12 mouse cellular contexts compared by ENCODE assay signal in the genomic region with DNA sequence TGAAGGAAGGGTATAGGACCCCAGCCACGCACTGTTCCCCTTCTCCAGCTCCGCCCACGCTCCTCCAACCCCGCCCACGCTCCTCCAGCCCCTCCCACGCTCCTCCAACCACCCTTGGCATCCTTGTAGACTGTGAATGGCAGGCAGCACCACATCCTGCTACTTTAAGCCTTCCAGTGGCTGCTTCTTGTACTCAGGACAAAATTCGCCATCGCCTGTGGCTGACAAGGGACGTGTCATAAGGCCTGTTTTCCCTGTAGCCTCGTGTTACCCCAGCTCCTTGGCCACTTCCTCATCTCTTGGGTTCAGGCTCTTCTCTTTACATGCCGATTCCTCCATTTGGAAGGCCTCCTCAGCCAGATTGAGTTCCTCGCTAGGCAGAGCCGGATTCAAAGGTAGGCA. TPM values are rescaled to one million over a fixed set of nuclear protein-coding genes. Genes with fewer than 3 reads are reported as not detected.
DNase-seq lines count a peak whose midpoint lies in the region; ATAC-seq lines count a peak whose summit lies in the region.
"Had no signal": no experiment of that assay in that cellular context is flagged by ENCODE, and none has a peak within 500 bp of the region (broad histone marks: within the 10 kb centered on the region; RNA-seq: fewer than 3 reads in every experiment).

No protein-coding gene starts in this region.

- H3K9me3 ChIP-seq in liver, embryonic 12.5 days (replicated peaks) = no peaks in the 10 kb centered on the region
- H3K9me3 ChIP-seq in liver, embryonic 11.5 days (ENCODE audit: control insufficient read depth, low read length) = no peaks in the 10 kb centered on the region
- no peaks in the 10 kb centered on the region for H3K9me3 ChIP-seq in lung, embryonic 16.5 days (ENCODE audit: control insufficient read depth, low read length)
- H3K9me3 ChIP-seq: embryonic facial prominence, embryonic 12.5 days; hindbrain, embryonic 12.5 days; midbrain, embryonic 15.5 days had no signal

- H3K4me1 ChIP-seq in liver, embryonic 12.5 days = peaks cover 30% of the 10 kb centered on the region
- H3K4me1 ChIP-seq in liver, embryonic 11.5 days (replicated peaks; ENCODE audit: control insufficient read depth, insufficient read depth, low read length) = peaks cover 5% of the 10 kb centered on the region
- H3K4me1 ChIP-seq in lung, embryonic 16.5 days (replicated peaks; ENCODE audit: control insufficient read depth, insufficient read depth, low read length) = peaks cover 27% of the 10 kb centered on the region
- H3K4me1 ChIP-seq: midbrain, embryonic 15.5 days had no signal

- no peaks in the 10 kb centered on the region for H3K36me3 ChIP-seq in liver, embryonic 12.5 days
- H3K36me3 ChIP-seq in liver, embryonic 11.5 days (ENCODE audit: control insufficient read depth, insufficient read depth, low read length) = no peaks in the 10 kb centered on the region
- H3K36me3 ChIP-seq in lung, embryonic 16.5 days (ENCODE audit: control insufficient read depth, insufficient read depth, low read length) = no peaks in the 10 kb centered on the region
- H3K36me3 ChIP-seq: embryonic facial prominence, embryonic 12.5 days; hindbrain, embryonic 12.5 days; midbrain, embryonic 15.5 days had no signal

- H3K4me3 ChIP-seq in liver, embryonic 12.5 days = no peak overlapping the region
- no peak overlapping the region for H3K4me3 ChIP-seq in liver, embryonic 11.5 days (ENCODE audit: low read depth, low read length)
- H3K4me3 ChIP-seq in lung, embryonic 16.5 days (ENCODE audit: low read length) = no peak overlapping the region
- H3K4me3 ChIP-seq: embryonic facial prominence, embryonic 12.5 days; hindbrain, embryonic 12.5 days; midbrain, embryonic 15.5 days had no signal

- no peak overlapping the region; the same call in 1 of the 2 replicates for H3K27ac ChIP-seq in liver, embryonic 12.5 days
- no peak overlapping the region for H3K27ac ChIP-seq in liver, embryonic 11.5 days (ENCODE audit: low read depth, low read length)
- peak overlapping the region; percentile 60 for H3K27ac ChIP-seq in lung, embryonic 16.5 days (ENCODE audit: low read length)
- H3K27ac ChIP-seq: embryonic facial prominence, embryonic 12.5 days; hindbrain, embryonic 12.5 days; midbrain, embryonic 15.5 days had no signal

- no peak for ATAC-seq in liver, embryonic 12.5 days
- no peak for ATAC-seq in liver, embryonic 11.5 days (replicated peaks; ENCODE audit: low FRiP score)
- peak; percentile 62 for ATAC-seq in common myeloid progenitor, adult 5-6 weeks (replicated peaks; ENCODE audit: low read depth, poor library complexity, severe bottlenecking)
- peak; percentile 14; the same call in 1 of the 2 replicates for ATAC-seq in lung, embryonic 16.5 days (ENCODE audit: low read depth)
- ATAC-seq: midbrain, embryonic 15.5 days had no signal

- peak overlapping the region; percentile 6; the same call in 1 of the 2 replicates for H3K4me2 ChIP-seq in liver, embryonic 12.5 days
- no peak overlapping the region for H3K4me2 ChIP-seq in liver, embryonic 11.5 days
- 0 out of 2 replicates have a peak overlapping the region, but pooled peaks have one; percentile 13 for H3K4me2 ChIP-seq in lung, embryonic 16.5 days (ENCODE audit: low read depth, low read length)
- H3K4me2 ChIP-seq: embryonic facial prominence, embryonic 12.5 days; hindbrain, embryonic 12.5 days; midbrain, embryonic 15.5 days had no signal

- peaks cover 19% of the 10 kb centered on the region for H3K27me3 ChIP-seq in liver, embryonic 12.5 days (replicated peaks)
- no peaks in the 10 kb centered on the region for H3K27me3 ChIP-seq in liver, embryonic 11.5 days (replicated peaks; ENCODE audit: control insufficient read depth, insufficient read depth, low read length)
- no peaks in the 10 kb centered on the region for H3K27me3 ChIP-seq in lung, embryonic 16.5 days (ENCODE audit: control insufficient read depth, insufficient read depth, low read depth, low read length)
- H3K27me3 ChIP-seq: embryonic facial prominence, embryonic 12.5 days; hindbrain, embryonic 12.5 days; midbrain, embryonic 15.5 days had no signal

- WGBS in liver, embryonic 12.5 days (ENCODE audit: insufficient replicate concordance) = 41% methylated on average over 13 of the region's 13 CpGs
- WGBS in liver, embryonic 11.5 days = 33% methylated on average over 13 of the region's 13 CpGs
- WGBS in lung, embryonic 16.5 days = 47% methylated on average over 13 of the region's 13 CpGs

- no peak for DNase-seq in liver, embryonic 11.5 days (ENCODE audit: low spot score)
- DNase-seq in thymus, postnatal 10 days (ENCODE audit: low spot score in 2 of 2) = peak; percentile 31
- no peak for DNase-seq in cerebellum, postnatal 25 days
- DNase-seq in cerebellum, adult 11 months = no peak
- DNase-seq: gastrocnemius, postnatal 14 days; layer of hippocampus, postnatal 36 days had no signal

- H3K9ac ChIP-seq in liver, embryonic 12.5 days = no peak overlapping the region
- H3K9ac ChIP-seq in liver, embryonic 11.5 days (ENCODE audit: low read depth, low read length) = no peak overlapping the region
- H3K9ac ChIP-seq in lung, embryonic 16.5 days (ENCODE audit: low read length) = 0 out of 2 replicates have a peak overlapping the region, but pooled peaks have one; percentile 27
- H3K9ac ChIP-seq: embryonic facial prominence, embryonic 12.5 days; hindbrain, embryonic 12.5 days; midbrain, embryonic 15.5 days had no signal

RNA-seq across cellular contexts. Expression of a gene that starts 8.5 kb away (rescaled TPM):
- polyA plus RNA-seq in liver, embryonic 12.5 days (2016; fragmentation: Nextera tagmentation; extraction: Ambion mirVana) = 7.0 and 9.5 TPM in 2 replicates
- 6.9 and 11.4 TPM in 2 replicates for polyA plus RNA-seq in liver, embryonic 11.5 days (2014; fragmentation: Nextera tagmentation; extraction: Ambion mirVana)
- not detected in 2 replicates for total RNA-seq in common myeloid progenitor, adult 5-6 weeks (2017)
- 1.0 and 1.2 TPM in 2 replicates for polyA plus RNA-seq in lung, embryonic 16.5 days (2015; fragmentation: Nextera tagmentation; extraction: Ambion mirVana)
- total RNA-seq: gastrocnemius, postnatal 14 days; layer of hippocampus, postnatal 36 days had no signal
- polyA plus RNA-seq: embryonic facial prominence, embryonic 12.5 days; hindbrain, embryonic 12.5 days had no signal

RNA-seq across cellular contexts. Expression of a gene that starts 13.1 kb away (rescaled TPM):
- polyA plus RNA-seq in liver, embryonic 12.5 days (2016; fragmentation: Nextera tagmentation; extraction: Ambion mirVana) = 32.2 and 33.5 TPM in 2 replicates
- polyA plus RNA-seq in liver, embryonic 11.5 days (2014; fragmentation: Nextera tagmentation; extraction: Ambion mirVana) = 40.8 and 43.0 TPM in 2 replicates
- 9.3 and 19.5 TPM in 2 replicates for total RNA-seq in common myeloid progenitor, adult 5-6 weeks (2017)
- 58.3 and 63.1 TPM in 2 replicates for polyA plus RNA-seq in lung, embryonic 16.5 days (2015; fragmentation: Nextera tagmentation; extraction: Ambion mirVana)

RNA-seq across cellular contexts. Expression of a gene that starts 21.4 kb away (rescaled TPM):
- polyA plus RNA-seq in liver, embryonic 12.5 days (2016; fragmentation: Nextera tagmentation; extraction: Ambion mirVana) = 17.6 and 18.1 TPM in 2 replicates
- polyA plus RNA-seq in liver, embryonic 11.5 days (2014; fragmentation: Nextera tagmentation; extraction: Ambion mirVana) = 21.9 and 23.9 TPM in 2 replicates
- not detected in 2 replicates for total RNA-seq in common myeloid progenitor, adult 5-6 weeks (2017)
- 113 TPM in 2 replicates for polyA plus RNA-seq in lung, embryonic 16.5 days (2015; fragmentation: Nextera tagmentation; extraction: Ambion mirVana)

RNA-seq across cellular contexts. Expression of a gene that starts 35.6 kb away (rescaled TPM):
- polyA plus RNA-seq in liver, embryonic 12.5 days (2016; fragmentation: Nextera tagmentation; extraction: Ambion mirVana) = 0.17 and 0.43 TPM in 2 replicates
- 0.55 and 0.99 TPM in 2 replicates for polyA plus RNA-seq in liver, embryonic 11.5 days (2014; fragmentation: Nextera tagmentation; extraction: Ambion mirVana)
- 2.7 TPM in 1 of 2 replicates, not detected in the other for total RNA-seq in common myeloid progenitor, adult 5-6 weeks (2017)
- polyA plus RNA-seq in lung, embryonic 16.5 days (2015; fragmentation: Nextera tagmentation; extraction: Ambion mirVana) = 0.16 and 0.59 TPM in 2 replicates
- total RNA-seq: gastrocnemius, postnatal 14 days had no signal
- polyA plus RNA-seq: midbrain, embryonic 15.5 days had no signal

RNA-seq across cellular contexts. Expression of a gene that starts 35.7 kb away (rescaled TPM):
- 34.3 and 39.3 TPM in 2 replicates for polyA plus RNA-seq in liver, embryonic 12.5 days (2016; fragmentation: Nextera tagmentation; extraction: Ambion mirVana)
- polyA plus RNA-seq in liver, embryonic 11.5 days (2014; fragmentation: Nextera tagmentation; extraction: Ambion mirVana) = 69.4 and 70.3 TPM in 2 replicates
- 17.4 and 33.3 TPM in 2 replicates for total RNA-seq in common myeloid progenitor, adult 5-6 weeks (2017)
- polyA plus RNA-seq in lung, embryonic 16.5 days (2015; fragmentation: Nextera tagmentation; extraction: Ambion mirVana) = 37.3 and 41.8 TPM in 2 replicates

Comparison
In these comparisons a context has a peak if more than half of its experiments do, and no peak if none do; other contexts are left out.
1. ATAC-seq: peak in common myeloid progenitor, adult 5-6 weeks (single experiment) and lung, embryonic 16.5 days (single experiment); none in liver, embryonic 12.5 days (single experiment) and liver, embryonic 11.5 days (single experiment).
2. DNase-seq: peak in thymus, postnatal 10 days (2 of 2); none in liver, embryonic 11.5 days (single experiment), cerebellum, postnatal 25 days (0 of 2) and cerebellum, adult 11 months (single experiment).